Mouse (Mus musculus) kidney, postnatal 10 days (tissue): Measurements from ENCODE around the gene Snx20.
A peak's percentile ranks its signal among the peaks of the same experiment; 100 is the strongest.

Source experiments
- DNase-seq: peaks from one replicate; pipeline ENCODE4 v3.0.0; 2021; ENCODE audit warnings: mixed read lengths

Gene Snx20

DNA sequence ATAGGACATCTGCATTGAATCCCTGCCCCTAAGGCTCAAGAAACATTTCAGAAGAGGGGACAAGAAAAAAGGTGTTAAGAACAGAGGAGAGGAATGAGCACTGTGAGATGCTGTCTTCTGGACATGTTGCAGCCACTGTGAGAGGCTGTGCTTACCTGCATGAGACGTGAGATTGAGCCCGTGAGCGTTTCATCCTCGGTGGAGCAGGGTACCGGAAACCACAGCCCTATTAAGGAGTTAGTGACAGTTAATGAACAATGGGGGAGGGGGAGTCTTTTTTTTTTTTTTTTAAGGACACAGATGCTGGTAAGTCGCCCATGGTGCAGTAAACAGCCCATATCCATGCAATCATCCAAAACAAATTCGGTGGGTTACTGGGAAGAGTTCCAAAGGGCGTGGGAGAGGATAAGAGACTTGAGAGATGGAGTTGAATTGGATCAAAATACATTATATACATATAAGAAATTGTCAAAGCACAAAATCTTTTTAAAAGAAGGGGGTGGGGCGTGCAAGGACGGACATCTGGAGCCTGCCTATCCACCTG is 32.4 kb downstream of the Snx20 start:
- DNase-seq = peak; percentile 41

DNA sequence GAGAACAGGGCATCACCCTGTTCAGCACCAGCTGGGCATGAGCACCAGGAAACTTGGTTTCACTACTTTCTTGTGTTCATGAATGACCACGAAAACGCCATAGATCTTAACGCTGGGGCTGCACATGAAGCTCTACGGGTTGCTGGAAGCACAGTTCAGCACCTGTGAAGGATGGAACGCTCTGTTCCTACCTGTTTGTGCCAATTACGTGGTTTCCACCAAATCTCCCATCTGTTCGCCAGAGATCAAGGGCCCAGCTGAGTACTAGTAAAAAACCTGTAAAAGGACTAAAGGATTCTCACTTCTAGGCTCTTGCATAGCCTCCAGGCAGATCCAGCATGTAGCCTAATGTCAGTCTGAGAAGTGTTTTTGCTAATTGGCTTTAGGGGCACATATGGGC is 36.4 kb downstream of the Snx20 start:
- DNase-seq = no peak

DNA sequence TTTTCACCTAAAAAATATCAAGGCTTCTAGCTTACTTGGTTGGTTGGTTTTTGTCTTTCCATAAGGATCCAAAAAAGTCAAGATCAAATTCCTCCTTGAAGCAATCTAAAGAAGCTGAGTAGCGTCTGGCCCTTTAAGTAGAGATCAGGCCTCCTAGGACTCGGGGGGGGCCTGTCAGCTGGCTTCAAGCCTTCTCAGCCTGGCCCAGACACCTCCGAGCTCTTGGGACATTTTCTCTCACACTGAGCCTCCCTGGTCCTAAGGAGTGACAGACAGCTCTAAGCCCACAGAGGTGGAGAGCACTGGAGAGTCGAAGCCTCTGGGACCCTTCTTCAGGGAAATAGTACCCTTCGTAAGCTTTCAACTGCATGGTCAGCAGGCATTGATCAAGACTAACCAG is 37.4 kb downstream of the Snx20 start:
- DNase-seq = no peak

DNA sequence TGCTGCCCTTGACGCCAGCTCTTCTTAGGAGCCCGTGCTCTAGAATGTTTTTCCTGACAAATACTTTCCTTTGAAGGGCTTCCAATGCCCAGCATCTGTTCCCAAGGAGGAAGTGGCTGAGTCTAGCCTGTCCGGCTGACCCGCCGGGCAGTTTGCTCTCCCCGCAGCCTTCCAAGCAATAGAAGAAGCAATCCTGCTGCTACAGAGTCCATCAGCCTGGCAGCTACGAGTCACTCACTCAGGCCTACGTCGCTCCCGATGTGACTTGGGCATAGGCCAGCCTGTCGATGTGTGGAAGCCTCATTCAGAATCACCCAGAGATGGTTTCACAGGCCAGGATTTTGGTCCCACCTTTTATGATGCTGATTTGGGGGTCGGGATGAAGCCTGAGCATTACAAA is 39.9 kb downstream of the Snx20 start:
- DNase-seq = no peak

DNA sequence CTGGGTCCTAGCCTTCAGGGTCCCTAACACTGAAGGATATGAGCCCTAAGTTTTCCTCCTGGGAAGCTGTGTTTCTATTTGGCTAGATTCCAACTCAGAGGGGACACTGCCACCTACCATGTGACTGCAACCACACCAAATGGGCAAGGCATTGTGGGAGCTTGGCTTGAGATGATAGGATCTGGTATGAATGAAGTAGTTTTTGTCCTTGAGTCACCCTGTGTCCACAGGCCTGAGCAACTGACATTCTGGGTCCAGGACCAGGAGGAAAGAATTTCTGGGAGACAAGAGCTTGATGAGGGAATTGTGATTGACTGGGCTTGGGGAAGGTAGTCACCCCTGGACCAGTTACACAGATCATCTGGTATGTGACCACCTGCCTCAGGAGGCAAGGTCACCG is 42.0 kb downstream of the Snx20 start:
- no peak for DNase-seq

DNA sequence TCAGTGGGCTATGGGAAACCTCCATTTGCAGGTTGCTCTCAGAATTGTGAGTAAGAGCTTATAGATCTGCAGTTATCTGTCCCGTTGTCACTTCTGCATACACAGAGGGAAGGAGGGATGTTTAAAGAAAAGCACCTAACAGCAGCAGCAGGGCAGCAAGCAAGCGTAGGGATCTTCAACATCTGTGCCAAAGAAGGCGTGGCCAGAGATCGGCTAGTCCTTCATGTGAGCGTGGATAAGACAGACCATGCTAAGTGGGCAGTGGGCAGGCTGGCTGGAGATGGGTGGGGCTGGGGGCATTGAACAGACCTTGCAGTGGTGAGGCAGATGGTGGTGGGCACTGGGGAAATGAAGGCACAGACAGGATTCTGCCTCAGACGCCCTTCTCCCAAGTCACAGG is 45.7 kb downstream of the Snx20 start:
- DNase-seq = no peak

DNA sequence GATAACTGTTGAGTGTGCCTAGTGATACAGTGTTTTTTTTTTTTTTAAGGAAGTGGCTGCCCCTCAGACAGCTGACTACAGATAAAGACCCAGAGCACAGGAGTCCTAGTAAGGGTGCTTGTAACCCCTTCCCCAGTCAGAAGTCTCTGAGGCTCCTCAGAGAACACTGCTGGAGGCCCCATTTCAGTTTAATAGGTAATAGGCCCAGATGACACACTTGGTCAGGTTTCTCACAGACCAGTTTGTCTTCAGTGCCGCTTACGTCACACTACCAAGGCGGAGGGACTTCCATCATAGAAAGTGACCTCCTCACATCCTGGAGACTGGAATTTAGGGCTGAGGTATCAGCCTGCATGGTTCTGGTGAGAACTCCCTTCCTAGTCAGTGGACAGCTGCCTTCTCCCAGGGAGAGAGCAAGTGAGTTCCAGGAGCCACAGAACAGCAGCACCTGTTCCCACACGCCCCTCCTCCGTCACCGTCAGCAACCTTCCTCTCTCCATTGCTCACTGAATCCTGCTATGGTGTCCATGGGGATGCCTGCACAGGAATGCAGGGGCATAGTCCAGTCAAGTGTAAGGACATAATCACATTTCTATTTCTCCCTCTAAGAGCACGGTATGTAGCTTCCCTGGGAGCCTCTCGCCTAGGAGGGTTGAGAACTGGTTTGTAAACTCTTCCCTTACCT is 47.6 kb downstream of the Snx20 start:
- no peak for DNase-seq

DNA sequence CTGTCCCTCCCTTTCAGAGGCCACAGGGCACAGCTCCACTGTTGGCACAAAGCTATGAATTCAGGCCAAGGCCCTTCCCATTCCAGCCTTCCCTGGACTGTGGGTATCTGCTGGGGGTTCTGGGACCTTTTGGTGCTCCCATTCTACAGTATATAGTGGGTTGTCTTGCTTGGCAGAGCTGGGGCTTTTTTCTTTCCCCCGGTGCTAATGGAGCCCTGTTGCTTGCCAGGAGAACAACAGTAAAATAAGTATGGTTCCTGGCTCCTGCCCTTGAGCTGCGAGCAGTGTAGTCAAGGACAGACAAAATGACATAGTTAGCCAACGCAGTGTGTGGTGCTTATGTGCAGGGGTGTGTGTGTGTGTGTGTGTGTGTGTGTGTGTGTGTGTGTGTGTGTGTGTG is 52.1 kb downstream of the Snx20 start:
- DNase-seq = no peak

DNA sequence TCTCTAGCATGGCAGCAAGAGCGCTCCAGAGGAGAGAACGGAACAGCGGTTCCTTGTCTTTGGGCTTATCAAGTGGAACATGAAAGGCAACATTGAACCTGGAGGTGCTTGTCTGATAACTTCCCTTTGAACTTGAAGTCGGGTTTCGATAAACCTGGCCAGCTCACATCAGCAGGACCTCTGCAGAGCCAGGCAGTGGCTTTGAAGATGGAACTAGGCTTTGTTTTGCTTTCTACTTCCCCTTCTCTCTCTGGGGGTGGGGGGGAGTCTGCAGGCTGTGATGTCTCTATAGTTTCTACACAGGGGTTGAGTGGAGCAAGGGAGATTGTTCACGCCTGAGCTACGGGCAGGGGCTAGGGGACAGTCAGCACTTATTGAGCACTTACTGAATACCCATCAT is 55.1 kb downstream of the Snx20 start:
- DNase-seq = no peak

DNA sequence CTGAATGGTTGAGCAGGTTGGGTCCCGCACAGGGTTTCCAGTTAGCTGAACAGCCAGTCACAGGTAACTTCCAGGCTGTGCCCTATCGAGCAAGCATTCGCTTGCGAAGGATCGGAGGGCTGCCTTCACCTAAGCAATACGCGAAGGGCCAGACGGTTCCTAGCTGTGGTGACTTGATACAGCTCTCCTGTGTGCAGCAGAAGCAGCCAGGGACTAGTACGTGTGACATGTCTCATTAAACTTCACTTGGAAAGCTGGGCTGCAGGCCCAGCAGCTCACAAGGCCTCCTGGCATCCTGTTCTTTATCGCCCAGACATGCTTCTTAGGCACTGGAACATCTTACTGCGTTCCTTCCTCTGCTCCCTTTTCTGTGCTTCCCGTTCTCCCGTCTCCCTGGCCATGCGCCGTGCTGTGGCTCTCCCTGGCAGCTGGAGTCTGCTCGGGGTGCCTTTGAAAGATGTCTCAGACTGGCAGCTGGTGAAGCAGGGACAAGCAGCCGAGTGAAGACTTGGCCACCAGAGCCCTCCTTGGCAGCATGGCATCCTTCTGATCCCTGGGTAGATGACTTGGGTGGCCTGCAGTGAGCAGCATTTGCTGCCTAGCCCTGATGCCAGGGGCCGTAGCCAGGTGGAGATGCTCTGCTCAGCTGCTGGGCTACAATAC is 56.1 kb downstream of the Snx20 start:
- DNase-seq = no peak

DNA sequence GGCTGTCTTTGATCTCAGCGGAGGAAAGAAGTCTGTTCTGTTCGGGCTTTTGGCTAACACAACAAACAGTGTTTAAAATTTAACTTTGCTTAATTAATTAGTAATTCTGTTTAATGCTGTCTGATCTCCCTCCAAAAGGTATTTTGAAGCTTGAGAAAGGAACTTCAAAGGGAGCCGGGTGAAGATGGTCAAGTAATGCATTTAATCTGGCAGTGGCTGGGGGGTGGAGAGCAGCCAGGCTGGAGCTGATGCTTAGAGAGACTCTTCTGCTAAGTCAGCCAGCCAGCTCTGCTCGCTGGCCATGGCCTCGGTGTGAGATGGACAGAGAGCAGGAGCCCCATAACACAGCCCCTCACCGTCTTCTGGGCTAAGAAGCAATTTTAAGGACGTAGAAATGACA is 56.7 kb downstream of the Snx20 start:
- peak; percentile 72 for DNase-seq

DNA sequence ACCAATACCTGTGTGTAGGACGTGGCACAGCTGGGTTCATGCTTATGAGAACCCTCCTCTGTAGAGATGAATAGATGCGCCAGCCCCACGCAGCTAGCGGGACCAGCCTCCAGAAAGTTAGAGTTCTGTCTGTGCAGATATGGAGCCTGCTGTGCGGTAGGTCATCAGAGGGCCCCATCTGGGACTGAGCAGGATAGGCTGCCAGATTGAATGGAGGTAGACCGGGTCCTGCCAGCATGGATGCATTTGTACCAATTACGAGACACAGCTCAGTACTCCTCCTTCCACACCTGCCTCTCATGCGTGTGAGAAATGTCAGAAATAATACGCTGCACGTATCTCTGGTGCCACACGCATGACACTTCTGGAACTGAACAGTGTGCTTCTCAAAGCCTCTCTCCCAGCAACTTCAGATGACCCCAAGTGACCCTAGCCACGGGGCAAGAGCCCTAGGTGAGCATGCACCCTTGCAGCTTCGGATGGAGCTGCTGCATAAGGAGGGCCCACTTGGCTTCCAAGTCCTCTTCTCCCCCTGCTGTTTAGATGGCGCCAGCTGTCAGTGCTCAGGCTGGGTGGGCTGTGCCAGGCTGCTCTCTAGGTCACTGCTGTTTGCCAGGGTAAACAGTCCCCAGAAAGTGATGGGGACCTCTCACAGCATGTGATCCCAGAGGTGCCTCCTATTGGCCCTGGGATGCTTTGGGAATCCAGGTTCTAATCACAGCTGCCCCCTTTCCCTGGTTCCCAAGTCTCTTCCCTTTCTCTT is 57.3 kb downstream of the Snx20 start:
- no peak for DNase-seq

DNA sequence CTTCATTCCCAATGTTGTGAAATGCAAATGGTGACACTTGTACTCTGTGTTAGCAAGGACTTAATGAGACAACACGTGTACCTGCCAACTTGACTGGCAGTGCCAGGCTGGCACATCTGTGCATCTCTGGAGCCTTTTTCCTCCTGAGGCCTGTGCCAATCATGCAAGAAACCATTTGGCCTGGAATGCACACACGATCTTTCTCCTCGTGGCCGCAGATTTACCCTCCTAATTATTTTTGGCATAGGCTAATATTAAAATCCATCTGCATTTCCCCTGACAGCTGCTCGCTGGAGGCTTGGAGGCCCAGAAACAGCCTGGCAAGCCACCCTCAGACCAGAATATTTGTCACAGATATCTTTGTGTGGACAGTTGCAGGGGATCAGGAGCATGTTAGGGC is 58.3 kb downstream of the Snx20 start:
- DNase-seq = no peak
